Mouse (Mus musculus): ENCODE measurements at regions not wholly inside any gene's neighbourhood (a gene's known extent, or its start where the extent isn't known, plus 50 kb on each side); places are given as distances from the start of the nearest gene placed in this dataset.

- no peak overlapping the region for H3K4me3 ChIP-seq (ENCODE audit: low read length)
- no peak overlapping the region for H3K9ac ChIP-seq (ENCODE audit: low read length)
- WGBS: 68% methylated on average over 1 of the region's 1 CpGs
- no peaks in the 10 kb centered on the region for H3K9me3 ChIP-seq (replicated peaks; ENCODE audit: control insufficient read depth, low read length)
- H3K27me3 ChIP-seq (ENCODE audit: control insufficient read depth, insufficient read depth, low read length): no peaks in the 10 kb centered on the region
- ATAC-seq (replicated peaks; ENCODE audit: extremely low read depth, insufficient read depth, low FRiP score): no peak
- H3K4me1 ChIP-seq (ENCODE audit: control insufficient read depth, insufficient read depth, low read length): no peaks in the 10 kb centered on the region
- no peaks in the 10 kb centered on the region for H3K36me3 ChIP-seq (ENCODE audit: control insufficient read depth, insufficient read depth)
- H3K4me2 ChIP-seq (ENCODE audit: low read depth, low read length): no peak overlapping the region
- H3K27ac ChIP-seq (ENCODE audit: low read length): no peak overlapping the region
Observed at GRCm38 (mm10) chr16:9408196-9408595, 578.3 kb downstream of the 1810013L24Rik start.

- H3K36me3 ChIP-seq (ENCODE audit: control insufficient read depth, insufficient read depth): no peaks in the 10 kb centered on the region
- no peaks in the 10 kb centered on the region; the same call in 1 of the 2 replicates for H3K9me3 ChIP-seq (replicated peaks; ENCODE audit: control insufficient read depth, low read length)
- H3K27ac ChIP-seq (ENCODE audit: low read length): no peak overlapping the region
- H3K4me3 ChIP-seq (ENCODE audit: low read length): no peak overlapping the region
- ATAC-seq (replicated peaks; ENCODE audit: extremely low read depth, insufficient read depth, low FRiP score): no peak
- no peaks in the 10 kb centered on the region for H3K4me1 ChIP-seq (ENCODE audit: control insufficient read depth, insufficient read depth, low read length)
- H3K9ac ChIP-seq (ENCODE audit: low read length): no peak overlapping the region
- no peak overlapping the region for H3K4me2 ChIP-seq (ENCODE audit: low read depth, low read length)
- H3K27me3 ChIP-seq (ENCODE audit: control insufficient read depth, insufficient read depth, low read length): no peaks in the 10 kb centered on the region
Observed at GRCm38 (mm10) chr16:9430509-9430908, 564.9 kb downstream of the Grin2a start.

- WGBS: 40% methylated on average over 2 of the region's 2 CpGs
Observed at GRCm38 (mm10) chr16:9439300-9439856, 556.0 kb downstream of the Grin2a start.

GRCm38 (mm10) chr16:9439891-9440290 lies 555.5 kb downstream of the Grin2a start:
- no peaks in the 10 kb centered on the region for H3K36me3 ChIP-seq (ENCODE audit: control insufficient read depth, insufficient read depth)
- H3K4me1 ChIP-seq (ENCODE audit: control insufficient read depth, insufficient read depth, low read length): no peaks in the 10 kb centered on the region
- WGBS: 84% methylated on average over 1 of the region's 1 CpGs
- no peaks in the 10 kb centered on the region for H3K27me3 ChIP-seq (ENCODE audit: control insufficient read depth, insufficient read depth, low read length)
- H3K27ac ChIP-seq (ENCODE audit: low read length): no peak overlapping the region
- no peak overlapping the region for H3K4me2 ChIP-seq (ENCODE audit: low read depth, low read length)
- no peaks in the 10 kb centered on the region for H3K9me3 ChIP-seq (replicated peaks; ENCODE audit: control insufficient read depth, low read length)
- no peak overlapping the region for H3K4me3 ChIP-seq (ENCODE audit: low read length)
- no peak for ATAC-seq (replicated peaks; ENCODE audit: extremely low read depth, insufficient read depth, low FRiP score)
- H3K9ac ChIP-seq (ENCODE audit: low read length): no peak overlapping the region

More at GRCm38 (mm10) chr16:9439300-9439856, 556.0 kb downstream of the Grin2a start:
- Histone ChIP-seq H3K4me3 (ENCODE audit: low read length) (no peak overlapping the region), H3K9me3 (replicated peaks; ENCODE audit: control insufficient read depth, low read length) (no peaks in the 10 kb centered on the region), H3K4me2 (ENCODE audit: low read depth, low read length) (no peak overlapping the region), H3K36me3 (ENCODE audit: control insufficient read depth, insufficient read depth) (no peaks in the 10 kb centered on the region), H3K27me3 (ENCODE audit: control insufficient read depth, insufficient read depth, low read length) (no peaks in the 10 kb centered on the region), H3K4me1 (ENCODE audit: control insufficient read depth, insufficient read depth, low read length) (no peaks in the 10 kb centered on the region), H3K27ac (ENCODE audit: low read length) (no peak overlapping the region), H3K9ac (ENCODE audit: low read length) (no peak overlapping the region)
- ATAC-seq (replicated peaks; ENCODE audit: extremely low read depth, insufficient read depth, low FRiP score): no peak

DNA sequence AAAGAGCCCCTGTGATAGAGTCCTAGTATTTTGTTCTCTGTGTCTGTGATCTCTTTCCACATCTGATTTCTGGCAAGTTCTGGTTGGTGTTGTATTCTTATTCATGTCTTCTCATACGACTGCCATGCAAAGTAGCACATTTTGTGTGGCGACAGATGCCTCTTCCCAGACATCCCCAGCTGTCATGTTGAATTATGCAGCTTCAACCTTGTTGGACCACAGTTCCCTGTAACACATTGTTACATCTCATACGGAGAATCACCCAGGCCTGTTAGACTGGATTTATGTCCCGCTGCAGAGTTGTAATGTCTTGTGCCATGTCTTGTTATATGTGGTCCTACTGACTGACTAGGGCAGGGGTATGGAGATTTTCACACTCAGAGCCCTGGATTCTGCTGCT lies 543.3 kb downstream of the Grin2a start:
- ATAC-seq (replicated peaks; ENCODE audit: extremely low read depth, insufficient read depth, low FRiP score): no peak
- H3K4me3 ChIP-seq (ENCODE audit: low read length): no peak overlapping the region
- H3K4me1 ChIP-seq (ENCODE audit: control insufficient read depth, insufficient read depth, low read length): no peaks in the 10 kb centered on the region
- no peaks in the 10 kb centered on the region for H3K9me3 ChIP-seq (replicated peaks; ENCODE audit: control insufficient read depth, low read length)
- H3K27me3 ChIP-seq (ENCODE audit: control insufficient read depth, insufficient read depth, low read length): no peaks in the 10 kb centered on the region
- H3K4me2 ChIP-seq (ENCODE audit: low read depth, low read length): no peak overlapping the region
- H3K9ac ChIP-seq (ENCODE audit: low read length): no peak overlapping the region
- H3K27ac ChIP-seq (ENCODE audit: low read length): no peak overlapping the region
- no peaks in the 10 kb centered on the region for H3K36me3 ChIP-seq (ENCODE audit: control insufficient read depth, insufficient read depth)
- 67% methylated on average over 4 of the region's 4 CpGs for WGBS

DNA sequence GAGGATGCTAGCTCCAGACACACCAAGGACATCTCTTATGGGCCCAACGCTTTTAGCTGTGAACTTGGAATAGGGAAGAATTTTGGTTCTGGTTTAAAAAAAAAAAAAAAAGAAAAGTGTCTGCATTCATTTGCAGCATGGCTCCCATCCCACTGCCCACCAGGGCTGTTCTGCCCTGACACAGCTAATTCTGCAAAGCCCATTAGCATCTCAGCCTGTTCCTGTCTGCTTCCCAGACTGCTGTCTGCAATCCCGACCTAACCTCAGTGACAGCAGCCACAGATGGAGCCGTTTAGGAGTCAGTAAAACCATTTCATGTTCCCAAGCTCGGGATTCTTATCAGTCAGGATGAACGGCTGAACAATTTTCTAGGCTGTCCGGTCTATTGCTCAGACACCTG lies 537.8 kb downstream of the Grin2a start:
- H3K4me1 ChIP-seq (ENCODE audit: control insufficient read depth, insufficient read depth, low read length): no peaks in the 10 kb centered on the region
- ATAC-seq (replicated peaks; ENCODE audit: extremely low read depth, insufficient read depth, low FRiP score): no peak
- 58% methylated on average over 6 of the region's 6 CpGs for WGBS

GRCm38 (mm10) chr16:9462497-9462896 lies 532.9 kb downstream of the Grin2a start:
- Histone ChIP-seq H3K9me3 (replicated peaks; ENCODE audit: control insufficient read depth, low read length) (no peaks in the 10 kb centered on the region), H3K27ac (ENCODE audit: low read length) (no peak overlapping the region), H3K36me3 (ENCODE audit: control insufficient read depth, insufficient read depth) (no peaks in the 10 kb centered on the region), H3K4me2 (ENCODE audit: low read depth, low read length) (no peak overlapping the region), H3K27me3 (ENCODE audit: control insufficient read depth, insufficient read depth, low read length) (no peaks in the 10 kb centered on the region), H3K4me3 (ENCODE audit: low read length) (no peak overlapping the region), H3K9ac (ENCODE audit: low read length) (no peak overlapping the region), H3K4me1 (ENCODE audit: control insufficient read depth, insufficient read depth, low read length) (no peaks in the 10 kb centered on the region)
- WGBS: 71% methylated on average over 3 of the region's 3 CpGs
- ATAC-seq (replicated peaks; ENCODE audit: extremely low read depth, insufficient read depth, low FRiP score): no peak

More for the DNA sequence above, 537.8 kb downstream of the Grin2a start:
- Histone ChIP-seq H3K9ac (ENCODE audit: low read length) (no peak overlapping the region), H3K4me2 (ENCODE audit: low read depth, low read length) (no peak overlapping the region), H3K27me3 (ENCODE audit: control insufficient read depth, insufficient read depth, low read length) (no peaks in the 10 kb centered on the region), H3K9me3 (replicated peaks; ENCODE audit: control insufficient read depth, low read length) (no peaks in the 10 kb centered on the region), H3K27ac (ENCODE audit: low read length) (no peak overlapping the region), H3K36me3 (ENCODE audit: control insufficient read depth, insufficient read depth) (no peaks in the 10 kb centered on the region), H3K4me3 (ENCODE audit: low read length) (no peak overlapping the region)

DNA sequence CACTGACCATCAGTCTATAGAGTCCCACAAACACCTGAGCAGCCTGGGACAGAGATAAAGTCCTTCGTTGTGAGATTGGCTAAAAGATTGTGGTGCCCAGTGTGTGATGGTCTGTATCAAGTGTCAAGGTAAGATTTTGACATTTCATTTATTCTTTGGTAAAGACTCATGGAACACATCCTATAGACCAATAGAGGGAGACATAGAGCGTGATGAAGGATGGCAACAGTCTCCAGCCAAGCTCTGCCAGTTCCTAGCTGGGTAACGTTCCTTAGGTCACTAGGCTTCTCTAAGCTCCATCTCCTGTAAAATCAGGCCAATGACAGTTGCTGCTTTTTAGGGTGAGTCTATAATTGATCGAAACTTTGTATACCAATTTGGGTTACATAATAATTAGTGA lies 526.0 kb downstream of the Grin2a start:
- no peak for ATAC-seq (replicated peaks; ENCODE audit: extremely low read depth, insufficient read depth, low FRiP score)
- Histone ChIP-seq H3K4me2 (ENCODE audit: low read depth, low read length) (no peak overlapping the region), H3K27me3 (ENCODE audit: control insufficient read depth, insufficient read depth, low read length) (no peaks in the 10 kb centered on the region), H3K9ac (ENCODE audit: low read length) (no peak overlapping the region), H3K4me3 (ENCODE audit: low read length) (no peak overlapping the region), H3K36me3 (ENCODE audit: control insufficient read depth, insufficient read depth) (no peaks in the 10 kb centered on the region), H3K4me1 (ENCODE audit: control insufficient read depth, insufficient read depth, low read length) (no peaks in the 10 kb centered on the region), H3K9me3 (replicated peaks; ENCODE audit: control insufficient read depth, low read length) (no peaks in the 10 kb centered on the region), H3K27ac (ENCODE audit: low read length) (no peak overlapping the region)
- 56% methylated on average over 4 of the region's 4 CpGs for WGBS

GRCm38 (mm10) chr16:9485291-9485690 lies 510.1 kb downstream of the Grin2a start:
- 52% methylated on average over 1 of the region's 1 CpGs for WGBS
- Histone ChIP-seq H3K4me2 (ENCODE audit: low read depth, low read length) (no peak overlapping the region), H3K27me3 (ENCODE audit: control insufficient read depth, insufficient read depth, low read length) (no peaks in the 10 kb centered on the region), H3K36me3 (ENCODE audit: control insufficient read depth, insufficient read depth) (no peaks in the 10 kb centered on the region), H3K4me3 (ENCODE audit: low read length) (no peak overlapping the region), H3K27ac (ENCODE audit: low read length) (no peak overlapping the region), H3K4me1 (ENCODE audit: control insufficient read depth, insufficient read depth, low read length) (no peaks in the 10 kb centered on the region), H3K9ac (ENCODE audit: low read length) (no peak overlapping the region), H3K9me3 (replicated peaks; ENCODE audit: control insufficient read depth, low read length) (no peaks in the 10 kb centered on the region)
- no peak for ATAC-seq (replicated peaks; ENCODE audit: extremely low read depth, insufficient read depth, low FRiP score)
